Mouse (Mus musculus) kidney, adult 18-20 months (tissue): ENCODE measurements at regions not wholly inside any gene's neighbourhood (a gene's known extent, or its start where the extent isn't known, plus 50 kb on each side); places are given as distances from the start of the nearest gene placed in this dataset.

Experiments used
- DNase-seq: peaks from one replicate; pipeline ENCODE4 v3.0.0; 2021

DNA sequence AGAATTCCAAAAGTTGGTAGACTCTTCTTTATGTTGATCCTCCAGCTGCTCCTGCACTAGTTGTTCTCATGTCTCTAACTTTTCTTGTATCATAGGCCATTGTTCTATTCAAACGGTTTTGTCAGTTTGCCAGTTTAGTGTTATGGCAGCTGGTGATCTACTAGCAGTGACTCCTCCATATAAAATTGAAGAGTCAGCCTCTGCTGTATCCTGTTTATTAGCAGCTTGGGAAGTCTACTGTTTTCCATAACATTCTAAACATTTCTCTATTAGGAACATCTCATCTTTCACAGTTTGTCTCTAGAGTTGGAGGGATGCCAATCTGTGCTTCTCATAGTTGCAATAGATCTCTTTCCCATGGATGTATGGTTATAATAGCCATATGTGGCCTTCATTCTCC lies 58.6 kb downstream of the Drd1 start:
- no peak for DNase-seq

DNA sequence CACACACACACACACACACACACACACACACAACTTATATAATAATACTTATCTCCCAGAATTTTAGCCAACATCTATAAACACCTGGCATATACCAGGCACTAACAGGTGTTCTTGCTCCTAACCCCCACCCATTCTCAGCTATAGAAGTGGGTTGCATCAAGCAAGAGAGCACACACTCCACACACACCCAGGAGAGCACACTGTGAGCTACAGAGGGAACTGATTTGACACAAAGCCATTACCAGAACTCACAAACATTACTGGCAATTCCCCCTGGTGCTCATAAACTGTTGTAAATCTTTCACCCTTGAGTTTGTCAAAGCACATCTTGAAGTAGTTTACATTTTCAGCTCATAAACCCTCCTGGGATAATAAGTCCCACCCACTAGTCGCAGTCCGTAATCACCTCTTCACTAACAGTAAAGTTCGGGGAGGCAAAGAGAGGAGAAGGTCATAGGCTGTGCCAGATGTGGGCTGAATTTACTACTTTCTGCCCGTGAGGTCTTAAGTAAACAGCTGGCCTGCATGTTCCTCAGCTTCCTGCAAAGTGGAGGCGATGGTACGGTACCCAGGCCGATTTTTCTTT lies 62.5 kb downstream of the Drd1 start:
- no peak for DNase-seq

DNA sequence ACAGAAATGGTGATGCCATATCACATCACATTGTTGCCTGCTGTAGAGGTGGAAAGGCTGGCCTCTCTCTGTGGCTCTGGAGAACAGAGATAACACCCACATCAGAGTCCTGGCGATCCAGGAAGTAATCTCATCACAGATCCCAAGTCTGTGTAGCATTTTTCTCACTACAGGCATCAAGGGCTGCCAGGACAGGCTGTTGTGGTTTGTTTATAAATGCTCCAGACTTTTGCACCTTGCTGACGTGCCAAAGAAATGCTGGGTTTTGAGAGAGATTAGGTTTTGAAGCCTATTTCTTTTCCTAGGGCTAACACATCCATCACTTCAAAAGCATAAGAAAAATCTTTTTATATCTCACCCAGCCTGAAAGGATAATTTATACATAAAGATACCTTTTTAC lies 76.3 kb downstream of the Drd1 start:
- DNase-seq: no peak

DNA sequence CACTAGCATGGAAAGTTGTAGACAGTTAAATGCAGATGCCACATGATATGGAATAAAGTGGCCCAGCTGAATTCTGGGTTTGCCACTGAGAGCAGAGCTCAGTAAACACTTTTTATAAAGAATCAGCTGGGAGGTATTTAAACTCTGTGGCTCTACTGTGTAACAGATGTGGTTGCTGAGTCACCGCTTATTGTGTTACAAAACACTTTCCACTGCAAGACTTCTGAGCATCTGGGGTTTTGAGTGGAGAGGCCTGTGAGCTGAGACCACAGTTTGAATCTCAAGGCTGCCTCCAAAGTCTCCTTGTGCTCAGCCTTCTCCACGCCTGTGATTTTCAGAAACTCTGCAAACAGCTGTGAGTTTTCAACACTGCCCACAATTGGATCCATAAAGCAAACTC lies 86.1 kb downstream of the Drd1 start:
- no peak for DNase-seq

DNA sequence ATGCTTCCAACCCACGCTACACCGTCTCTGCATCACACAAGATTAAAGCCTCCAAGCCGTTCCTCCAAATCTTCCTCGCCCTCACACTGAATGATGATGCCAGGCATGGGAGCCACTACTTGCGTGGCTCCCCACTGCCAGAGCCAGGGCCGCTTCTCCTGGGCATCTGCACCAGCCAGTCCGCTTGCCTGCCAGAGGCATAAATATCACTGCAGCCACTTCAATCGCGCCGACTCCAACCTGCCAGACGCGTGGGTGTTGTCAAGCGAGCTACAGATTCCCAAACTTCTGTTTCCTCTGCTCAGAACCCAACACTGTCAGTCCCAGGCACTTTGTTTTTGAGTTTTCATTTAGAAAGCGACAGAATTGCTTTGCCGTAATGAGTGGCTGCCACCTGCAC lies 99.3 kb downstream of the Drd1 start:
- DNase-seq: no peak

DNA sequence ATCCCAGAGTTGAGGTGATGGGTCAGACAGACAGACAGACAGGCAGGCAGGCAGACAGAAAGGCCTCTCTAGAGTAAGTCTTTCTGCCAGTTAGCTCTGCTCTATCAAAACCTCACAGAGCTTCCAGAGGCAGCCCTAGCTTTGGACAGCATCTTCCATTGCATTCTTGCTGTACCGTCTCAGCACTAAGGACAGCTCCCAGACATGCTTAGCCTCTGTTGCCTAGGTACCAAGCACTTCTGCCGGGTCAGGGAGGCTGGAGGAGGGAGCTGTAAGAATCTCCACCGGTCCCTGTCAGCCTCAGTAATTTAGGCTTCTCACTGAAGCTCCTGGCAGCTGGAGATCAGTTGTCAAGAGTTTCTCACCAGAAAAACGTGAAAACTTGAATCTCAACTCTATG lies 107.4 kb downstream of the Drd1 start:
- DNase-seq: no peak

DNA sequence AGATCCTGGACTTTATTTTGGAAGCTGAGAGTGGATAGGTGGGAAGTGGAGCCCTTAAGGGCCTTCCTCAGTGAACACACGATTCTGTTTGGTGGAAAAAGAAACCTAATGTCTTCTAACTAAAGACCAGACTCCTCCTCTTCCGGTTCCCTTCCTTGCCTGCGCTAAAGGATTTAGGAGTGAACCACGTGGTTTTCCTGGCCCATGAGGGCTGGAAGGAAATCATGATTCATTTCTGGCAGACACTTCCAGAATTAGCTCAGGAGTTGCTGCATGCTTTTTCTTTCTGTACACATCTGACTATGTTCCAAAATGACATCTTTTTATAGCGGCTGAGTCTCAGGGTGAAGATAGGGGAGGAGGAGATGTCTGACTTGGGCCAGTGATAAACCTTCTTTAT lies 109.8 kb downstream of the Drd1 start:
- peak; percentile 19 for DNase-seq

DNA sequence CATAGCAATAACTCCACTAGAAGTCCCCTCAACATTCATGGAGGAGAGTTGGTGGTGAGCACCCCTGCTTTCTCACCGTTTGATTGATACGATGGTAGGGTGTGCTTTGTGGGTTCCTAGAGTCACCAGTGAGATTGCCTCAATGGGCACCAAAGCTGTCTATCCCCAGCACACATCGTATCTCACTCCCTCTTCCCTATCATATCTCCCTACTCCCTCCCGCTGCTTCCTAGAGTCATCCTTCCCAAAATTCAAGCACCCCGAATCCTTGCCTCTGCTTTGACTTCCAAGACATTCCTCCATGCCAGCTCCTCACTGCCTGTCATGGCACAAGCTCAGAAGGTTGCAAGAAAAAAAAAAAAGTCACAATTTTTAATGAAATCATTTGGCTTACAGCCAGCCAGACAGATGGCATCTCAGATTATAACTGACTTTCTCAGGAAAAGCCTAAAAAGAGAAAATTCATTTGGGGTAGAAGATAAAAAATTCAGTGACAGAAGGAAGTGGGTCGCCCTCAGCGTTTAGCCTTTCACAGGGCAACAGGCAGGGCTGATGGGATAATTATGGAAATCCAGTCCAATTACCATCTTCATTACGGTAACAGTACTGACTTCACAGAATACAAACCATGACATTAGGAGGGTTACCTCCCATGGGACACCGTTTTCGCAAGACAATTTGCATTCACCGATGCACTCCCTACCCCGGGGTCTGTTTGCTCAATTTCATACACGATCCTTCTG lies 114.3 kb downstream of the Drd1 start:
- no peak for DNase-seq

DNA sequence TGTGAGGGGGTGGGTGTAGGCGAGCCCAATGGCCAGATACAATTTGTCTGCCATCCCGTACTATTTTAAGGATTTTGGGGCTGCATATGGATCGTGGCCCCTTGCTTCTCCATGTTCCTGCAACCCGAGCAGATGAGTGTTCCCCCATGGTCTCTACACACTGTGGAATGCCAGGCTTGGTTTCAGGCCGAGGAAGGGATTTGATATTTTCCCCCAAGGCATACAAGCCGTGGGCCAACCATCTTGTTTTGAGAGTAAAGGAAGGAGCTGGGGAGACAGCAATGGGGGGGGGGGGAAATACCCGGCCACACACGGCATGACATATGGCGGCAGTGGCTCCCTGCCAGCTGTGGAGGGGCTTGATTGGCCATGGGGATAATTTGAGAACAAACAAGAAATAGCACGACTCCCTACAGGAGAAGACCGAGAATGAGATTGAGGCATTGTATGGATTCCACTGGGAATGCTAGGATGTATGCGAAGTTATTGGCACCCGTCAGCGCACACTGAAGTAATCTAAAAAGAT lies 120.3 kb downstream of the Drd1 start:
- DNase-seq: no peak

DNA sequence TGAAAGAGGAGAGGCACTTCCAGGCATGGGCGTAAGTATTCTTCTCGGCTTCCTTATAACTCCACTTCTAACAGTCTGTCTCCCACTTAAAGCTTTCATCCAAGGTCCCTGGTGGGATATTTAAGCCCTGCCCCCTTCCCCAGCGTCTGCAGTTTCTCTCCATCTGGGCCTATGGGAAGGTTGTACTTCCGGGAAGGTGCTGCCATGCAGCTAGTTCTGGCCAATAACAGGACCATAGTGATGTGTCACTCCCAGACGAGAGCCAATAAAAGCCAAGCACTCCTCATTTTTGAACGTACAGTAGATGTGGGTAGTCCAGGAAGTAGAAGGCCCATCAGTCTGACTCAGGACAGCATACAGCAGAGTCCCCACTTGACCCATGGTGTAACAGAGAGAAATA lies 121.0 kb downstream of the Drd1 start:
- DNase-seq: no peak

DNA sequence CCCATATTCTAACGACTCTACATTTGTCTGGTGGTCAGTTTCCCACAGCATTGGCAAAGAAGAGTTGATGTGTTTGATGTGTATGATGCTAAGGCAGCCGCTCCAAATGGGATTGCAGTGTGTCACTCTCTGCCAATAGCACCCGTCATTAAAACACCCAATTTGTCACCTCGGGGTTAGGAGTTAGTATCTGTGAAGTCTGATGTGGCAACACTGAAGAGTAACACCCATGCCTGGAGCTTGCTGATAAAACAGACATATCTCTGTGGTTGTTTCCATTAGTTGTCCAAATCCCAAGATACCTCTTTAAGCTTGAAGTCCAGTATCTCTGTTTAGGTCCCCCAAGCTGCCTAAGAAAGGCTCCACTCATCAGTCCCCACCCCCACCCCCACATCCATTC lies 129.4 kb downstream of the Drd1 start:
- DNase-seq: no peak

DNA sequence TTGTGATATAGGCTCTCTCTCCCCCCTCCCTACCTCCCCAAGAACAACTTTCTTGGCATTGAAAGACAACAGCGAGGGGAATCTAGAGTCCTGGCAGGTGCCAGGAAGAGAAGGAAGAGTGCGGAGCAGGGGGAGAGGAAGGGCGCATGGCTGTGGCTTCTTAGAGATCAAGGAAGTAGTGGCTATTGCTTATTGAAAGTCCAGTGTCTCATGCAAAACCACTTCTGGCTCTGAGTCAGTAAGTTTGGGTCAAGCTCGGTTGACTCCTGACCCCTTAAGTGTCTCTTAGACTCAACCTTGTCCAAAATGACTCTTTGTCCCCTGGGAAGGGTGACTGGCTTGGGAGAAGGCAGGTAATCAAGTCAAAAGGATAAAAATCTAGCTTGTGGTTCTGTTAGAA lies 131.1 kb downstream of the Drd1 start:
- DNase-seq: no peak

DNA sequence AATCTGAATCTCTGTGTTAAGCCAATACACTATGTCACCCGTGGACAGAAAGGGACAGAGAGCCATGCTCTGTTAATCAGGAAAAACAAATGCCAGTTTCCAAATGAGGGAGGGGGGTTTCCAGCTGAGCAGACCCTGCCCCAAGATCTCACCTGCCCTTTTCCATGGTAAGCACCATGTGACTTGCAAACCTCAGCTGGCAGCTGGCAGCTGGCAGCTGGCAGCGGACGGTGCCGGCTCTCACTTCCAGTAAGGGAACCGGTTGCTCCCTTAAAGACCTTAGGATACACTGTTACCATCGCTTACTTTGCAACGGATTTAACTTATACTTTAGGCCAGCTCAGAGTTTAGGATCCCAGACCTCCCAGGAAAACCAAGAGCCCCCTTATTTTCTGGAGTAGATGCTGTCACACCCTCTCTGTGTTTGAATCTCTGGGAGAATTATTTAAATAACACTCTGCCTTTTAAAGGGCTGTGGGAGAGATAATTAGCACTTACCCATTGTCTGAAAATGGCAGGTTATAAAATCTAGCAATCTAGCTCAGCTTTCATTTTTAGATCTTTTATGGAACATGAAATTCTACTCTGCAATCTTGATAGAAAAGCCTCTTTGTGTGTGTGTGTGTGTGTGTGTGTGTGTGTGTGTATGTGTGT lies 131.7 kb downstream of the Drd1 start:
- DNase-seq: no peak

DNA sequence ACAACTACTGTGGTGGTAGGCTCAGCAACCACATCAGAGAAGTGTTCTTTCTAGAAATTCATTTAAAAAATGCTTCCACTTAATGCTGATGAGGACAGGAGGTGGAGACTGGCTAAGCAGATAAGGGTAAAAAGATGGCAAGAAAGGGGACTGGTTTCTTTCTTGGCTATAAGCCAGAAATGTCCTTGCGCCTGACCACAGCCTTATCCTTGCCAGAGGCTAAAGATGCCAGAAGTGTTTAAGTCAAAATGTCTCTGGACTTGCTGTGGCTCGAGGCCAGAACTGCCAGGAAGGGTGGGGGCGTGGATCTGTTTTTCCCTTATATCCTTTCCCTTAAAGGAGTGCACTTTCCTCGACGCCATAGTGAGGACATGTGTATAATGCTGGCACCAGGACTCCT lies 133.7 kb downstream of the Drd1 start:
- DNase-seq: no peak

DNA sequence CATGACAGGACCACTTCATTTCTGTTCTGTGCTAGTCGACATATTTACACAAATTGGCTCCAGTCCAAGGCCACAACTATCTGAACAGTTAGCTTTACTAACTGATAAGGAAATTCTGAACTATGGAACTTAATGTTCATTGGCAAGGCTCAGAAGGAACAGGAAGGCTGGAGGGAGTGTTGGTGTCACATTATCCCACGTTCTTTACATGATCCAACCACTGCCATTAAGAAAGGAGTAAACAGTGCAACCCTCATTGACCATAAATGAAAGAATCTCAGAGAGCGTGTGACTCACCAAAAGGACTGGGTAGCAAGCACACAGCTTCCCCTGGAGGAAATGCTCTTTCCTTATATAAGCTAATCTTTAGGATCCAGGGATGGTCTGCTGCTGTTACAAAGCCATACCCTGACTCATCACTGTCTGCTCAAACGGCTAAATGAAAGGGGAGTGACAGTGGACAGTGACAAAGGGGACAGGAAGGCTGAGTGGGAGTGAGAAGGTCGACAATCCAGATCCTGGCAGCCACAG lies 135.6 kb downstream of the Drd1 start:
- DNase-seq: no peak

DNA sequence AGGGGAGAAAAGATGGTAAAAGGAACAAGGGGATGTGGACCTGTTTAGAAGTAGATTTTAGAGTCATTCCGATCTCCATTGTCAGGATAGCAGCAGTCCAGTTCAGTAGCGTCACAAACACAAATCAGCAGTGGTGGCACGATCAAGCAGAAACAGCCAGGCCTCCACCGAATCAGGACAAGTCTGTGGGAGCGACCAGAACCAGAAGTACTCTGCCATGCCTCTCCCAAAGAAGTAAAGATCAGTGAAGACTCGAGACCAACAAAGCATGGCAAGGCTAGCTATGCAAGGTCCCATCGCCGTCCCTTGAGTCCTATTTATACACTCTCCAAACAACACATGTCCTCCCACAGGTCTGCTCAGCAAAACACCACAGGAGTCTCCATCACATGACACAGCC lies 140.0 kb downstream of the Drd1 start:
- no peak for DNase-seq

DNA sequence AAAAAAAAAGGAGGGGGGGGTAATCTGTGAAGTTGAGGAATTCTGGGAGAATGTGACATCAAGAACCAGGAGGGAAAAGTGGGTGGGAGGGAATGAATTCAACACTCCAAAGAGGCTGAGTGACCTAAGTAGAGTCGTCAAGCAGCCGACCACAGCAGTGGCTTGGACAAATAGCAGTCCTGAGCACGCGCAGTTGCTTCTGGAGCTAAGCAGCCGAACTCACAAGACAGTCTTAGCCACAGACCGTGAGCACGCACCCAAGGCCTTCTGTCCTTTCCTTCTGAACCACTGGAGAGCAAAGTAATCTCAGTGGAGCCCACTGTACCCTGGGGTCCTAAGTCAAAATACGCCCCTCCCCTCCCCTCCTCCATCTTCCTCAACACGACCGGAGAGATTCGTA lies 141.1 kb downstream of the Drd1 start:
- DNase-seq: peak; percentile 13

DNA sequence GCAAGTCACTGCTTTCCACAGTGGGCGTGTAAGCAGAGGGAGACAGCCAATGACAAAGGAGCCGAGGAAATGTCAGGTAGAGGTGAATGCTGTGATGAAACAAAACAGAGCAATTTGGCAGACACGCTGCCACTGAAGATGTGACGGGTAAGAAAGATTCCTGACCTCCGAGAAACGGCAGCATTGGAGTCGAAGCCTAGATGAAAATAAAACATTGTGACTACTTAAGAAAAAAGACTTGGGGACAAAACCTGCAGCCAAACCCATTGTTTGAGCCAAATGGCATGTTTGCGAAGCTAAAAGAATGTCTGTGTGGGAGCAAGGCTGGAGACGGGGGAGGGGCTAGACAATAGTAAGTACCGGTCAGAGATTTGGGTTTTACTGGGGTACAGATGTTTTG lies 142.0 kb downstream of the Drd1 start:
- no peak for DNase-seq

DNA sequence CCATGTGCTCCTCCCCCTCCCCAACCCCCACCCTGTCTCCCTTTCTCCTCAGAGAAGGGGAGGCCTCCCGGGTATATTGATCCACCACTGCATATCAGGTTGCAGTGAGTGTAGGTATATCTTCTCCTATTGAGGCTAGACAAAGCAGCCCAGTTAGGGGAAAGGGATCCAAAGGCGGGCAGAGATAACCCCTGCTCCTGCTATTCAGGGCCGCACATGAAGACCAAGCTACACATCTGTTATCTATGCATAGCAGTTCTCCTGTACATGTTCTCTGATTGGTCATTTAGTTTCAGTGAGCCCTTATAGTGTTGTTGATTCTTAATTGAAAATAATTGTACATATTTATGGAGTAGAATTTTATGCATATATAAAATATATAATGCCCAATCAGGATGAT lies 143.7 kb downstream of the Drd1 start:
- no peak for DNase-seq

DNA sequence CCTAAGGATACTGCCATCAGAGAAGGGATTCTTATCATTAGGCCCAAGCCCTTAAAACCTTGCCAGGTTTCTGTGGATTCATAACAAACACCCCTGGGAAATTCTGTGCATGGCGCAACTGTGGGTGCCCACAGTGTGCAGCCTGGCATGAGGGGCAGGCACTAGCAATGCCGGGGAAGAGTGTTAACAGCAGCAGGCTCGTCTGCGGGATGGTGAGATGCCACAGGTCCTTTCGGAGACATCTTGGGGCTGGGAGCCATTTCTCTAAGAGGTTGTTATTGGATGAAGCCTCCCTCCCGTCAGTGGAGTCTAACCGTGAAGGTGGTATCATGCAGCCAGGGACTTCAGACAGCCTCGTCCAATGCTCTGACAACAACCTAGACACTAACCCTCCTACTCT lies 144.2 kb downstream of the Drd1 start:
- no peak for DNase-seq

DNA sequence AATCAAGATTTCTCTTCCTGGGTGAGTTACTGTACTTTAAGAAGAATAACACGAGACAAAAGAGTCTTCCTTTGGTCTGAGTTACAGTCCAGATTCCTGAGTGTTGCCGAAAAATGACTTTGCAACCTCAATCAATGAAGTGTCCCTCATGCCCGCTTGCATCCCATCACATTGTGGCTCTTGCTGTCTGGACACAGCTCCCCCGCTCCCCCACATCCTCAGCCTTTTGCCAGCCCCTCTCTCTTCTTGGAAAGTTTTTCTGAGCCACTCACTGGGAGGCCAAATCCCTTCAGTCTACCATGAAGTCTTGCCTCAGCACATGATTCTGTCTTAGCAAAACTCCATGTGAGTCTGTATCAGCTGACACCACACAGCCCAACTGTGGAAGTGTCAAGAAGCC lies 145.3 kb downstream of the Drd1 start:
- DNase-seq: no peak

DNA sequence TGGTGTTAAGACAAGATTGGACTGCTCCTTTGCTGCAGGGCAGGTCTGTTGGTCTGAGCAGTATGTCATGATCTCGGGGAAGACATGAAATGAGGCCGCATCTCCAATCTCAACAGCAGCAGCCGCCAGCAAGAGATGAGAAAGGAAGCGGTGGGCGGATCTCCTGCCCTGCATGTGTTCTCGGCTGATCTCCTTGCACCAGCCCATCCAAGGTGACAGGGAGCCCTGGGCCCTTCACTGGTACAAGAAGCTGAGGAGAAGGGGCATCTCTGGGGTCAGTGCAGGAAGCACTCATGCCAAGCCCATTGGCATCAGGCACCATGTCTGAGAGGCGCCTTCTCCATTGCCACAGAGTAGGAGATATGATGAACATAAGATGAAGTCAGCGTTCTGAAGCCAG lies 151.0 kb downstream of the Drd1 start:
- no peak for DNase-seq

DNA sequence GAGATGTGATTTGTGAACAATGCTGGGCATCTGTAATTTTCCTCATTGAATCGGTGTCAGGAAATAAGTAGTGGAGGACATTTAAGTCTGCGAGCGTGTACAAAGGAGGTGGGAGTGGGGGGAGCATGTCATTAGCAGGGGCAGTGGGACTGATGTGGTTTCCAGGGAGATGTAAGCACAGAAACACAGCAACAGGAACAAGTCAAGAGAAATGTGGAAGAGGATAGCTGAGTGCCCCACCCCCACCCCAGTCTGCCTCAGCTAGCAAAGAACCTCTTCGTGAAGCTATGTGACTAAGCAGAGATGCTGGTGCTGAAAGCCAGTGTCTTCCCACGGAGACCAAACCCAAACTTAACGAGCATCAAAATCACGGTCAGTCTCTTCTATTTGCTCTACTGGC lies 151.9 kb downstream of the Drd1 start:
- DNase-seq: no peak

DNA sequence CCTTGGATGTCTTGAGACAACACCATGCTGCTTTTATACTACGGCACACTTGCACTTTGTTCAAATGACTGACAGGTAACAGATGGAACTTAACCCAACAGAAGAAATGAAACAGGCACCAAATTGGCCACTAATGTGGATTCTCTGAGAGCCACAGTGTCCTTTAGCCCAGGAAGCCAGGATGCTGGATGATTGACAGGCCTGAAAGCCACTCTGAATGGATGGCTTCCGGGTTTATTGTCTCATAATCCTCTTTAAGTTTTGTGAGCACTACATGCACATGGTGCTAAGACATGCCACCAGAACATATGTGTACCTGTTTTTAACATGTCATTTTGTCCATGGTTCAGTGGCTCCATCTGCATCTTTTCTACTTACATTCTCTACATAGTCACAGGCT lies 152.7 kb downstream of the Drd1 start:
- no peak for DNase-seq
